Mouse (Mus musculus) hindbrain, embryonic 11.5 days (tissue): ENCODE data around the gene Apbb2. TPM values are rescaled to one million over a fixed set of nuclear protein-coding genes. Genes with fewer than 3 reads are reported as not detected.

Experiments
- ATAC-seq: fragments of 200-750 bp; cut with Nextera tagmentation; 2 replicates; pipeline ENCODE4 v1.8.0; 2017; ENCODE audit warnings: mild to moderate bottlenecking, moderate TSS enrichment, moderate library complexity; ENCODE audit not compliant: low FRiP score
- DNase-seq: peaks from one replicate; pipeline ENCODE4 v3.0.0-alpha.2; 2015; ENCODE audit warnings: low spot score
- H3K27ac ChIP-seq: fragments of 300-500 bp; sonication (generic); 2 replicates; pipeline ENCODE4 v1.5.1; 2014; ENCODE audit warnings: mild to moderate bottlenecking, low read depth, low read length
- H3K27me3 ChIP-seq: fragments of 300-500 bp; sonication (generic); 2 replicates; pipeline ENCODE4 v1.6.1; 2014; ENCODE audit warnings: mild to moderate bottlenecking, low read length, moderate library complexity, mixed read lengths; ENCODE audit not compliant: control insufficient read depth, insufficient read depth
- H3K36me3 ChIP-seq: fragments of 300-500 bp; sonication (generic); 2 replicates; pipeline ENCODE4 v1.6.1; 2014; ENCODE audit warnings: mild to moderate bottlenecking, low read length, moderate library complexity, mixed read lengths; ENCODE audit not compliant: control insufficient read depth, insufficient read depth
- H3K4me1 ChIP-seq: fragments of 300-500 bp; sonication (generic); replicated peaks from 2 replicates; pipeline ENCODE4 v1.6.1; 2014; ENCODE audit warnings: low read length, mixed read lengths; ENCODE audit not compliant: control insufficient read depth, insufficient read depth
- H3K4me2 ChIP-seq: fragments of 300-500 bp; sonication (generic); replicated peaks from 2 replicates; pipeline ENCODE4 v1.6.1; 2014; ENCODE audit warnings: mild to moderate bottlenecking, low read depth, low read length
- H3K4me3 ChIP-seq: fragments of 300-500 bp; sonication (generic); 2 replicates; pipeline ENCODE4 v1.5.1; 2014; ENCODE audit warnings: low read depth, low read length
- H3K9ac ChIP-seq: fragments of 300-500 bp; sonication (generic); 2 replicates; pipeline ENCODE4 v1.6.1; 2014; ENCODE audit warnings: low read depth, low read length
- H3K9me3 ChIP-seq: fragments of 300-500 bp; sonication (generic); 2 replicates; pipeline ENCODE4 v1.6.1; 2016; ENCODE audit warnings: low read length; ENCODE audit not compliant: control insufficient read depth
- WGBS: fragments of 180-500 bp; shearing (Covaris S2); extraction: QIAGEN DNeasy Blood & Tissue Kit; methylation state at CpG from one replicate; pipeline ENCODE4 v1.1.7; 2014; 5-methylcytosine and 5-hydroxymethylcytosine counted together
- polyA plus RNA-seq: library from polyadenylated mRNA; unstranded; fragments of >200 nt; fragmentation: Nextera tagmentation; extraction: Ambion mirVana; gene quantifications from 2 replicates; pipeline ENCODE4 v1.2.1, GENCODE M21; 2014

Gene Apbb2
- polyA plus RNA-seq, 1 experiment from 2014 or later: 43.0 TPM

DNA sequence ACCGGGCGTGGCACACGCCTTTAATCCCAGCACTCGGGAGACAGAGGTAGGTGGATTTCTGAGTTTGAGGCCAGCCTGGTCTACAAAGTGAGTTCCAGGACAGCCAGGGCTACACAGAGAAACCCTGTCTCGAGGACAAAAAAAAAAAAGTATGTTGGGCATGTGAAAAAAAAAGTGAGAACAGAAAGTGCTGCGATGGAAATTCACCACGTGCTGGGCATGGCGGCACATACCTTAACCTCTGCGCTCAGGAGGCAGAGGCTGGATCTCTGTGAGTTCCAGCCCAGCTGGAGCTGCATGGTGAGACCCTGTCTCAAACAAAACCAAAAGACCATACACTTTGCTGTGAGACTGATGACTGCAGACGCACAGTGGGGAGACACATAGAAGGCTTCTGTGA lies 363.5 kb downstream of the Apbb2 start:
- Histone ChIP-seq H3K36me3 (no peaks in the 10 kb centered on the region), H3K4me3 (no peak overlapping the region), H3K4me1 (no peaks in the 10 kb centered on the region), H3K4me2 (no peak overlapping the region), H3K27me3 (no peaks in the 10 kb centered on the region), H3K9me3 (no peaks in the 10 kb centered on the region), H3K9ac (no peak overlapping the region), H3K27ac (no peak overlapping the region)
- no peak for DNase-seq
- ATAC-seq: no peak
- WGBS: 91% methylated on average over 10 of the region's 10 CpGs

GRCm38 (mm10) chr5:66253219-66253618 lies 365.4 kb downstream of the Apbb2 start:
- H3K9ac ChIP-seq: no peak overlapping the region
- no peaks in the 10 kb centered on the region for H3K36me3 ChIP-seq
- ATAC-seq (no peak), DNase-seq (no peak)
- no peaks in the 10 kb centered on the region for H3K4me1 ChIP-seq
- no peak overlapping the region for H3K4me3 ChIP-seq
- WGBS: 77% methylated on average over 5 of the region's 5 CpGs
- no peak overlapping the region for H3K27ac ChIP-seq
- no peaks in the 10 kb centered on the region for H3K9me3 ChIP-seq
- H3K27me3 ChIP-seq: no peaks in the 10 kb centered on the region
- H3K4me2 ChIP-seq: no peak overlapping the region

Other genes starting within 250 kb of the Apbb2 start
- 421 and 428 TPM in 2 replicates for gene Uchl1, start 57.3 kb upstream of the Apbb2 start, polyA plus RNA-seq
- 60.7 and 81.7 TPM in 2 replicates for gene Limch1, start 127.0 kb upstream of the Apbb2 start, polyA plus RNA-seq